Mouse (Mus musculus) heart, embryonic 14.5 days (tissue): ENCODE data around the gene Phlda2. TPM values are rescaled to one million over a fixed set of nuclear protein-coding genes. Genes with fewer than 3 reads are reported as not detected.
A peak's percentile ranks its signal among the peaks of the same experiment; 100 is the strongest.

ENCODE experiments used
- ATAC-seq: fragments of 200-750 bp; cut with Nextera tagmentation; 2 replicates; pipeline ENCODE4 v1.8.0; 2017; ENCODE audit warnings: low read depth, moderate TSS enrichment; ENCODE audit not compliant: insufficient number of reproducible peaks, insufficient read depth, low FRiP score
- H3K27ac ChIP-seq, 2 experiments: fragments of 200-500 bp in 1 of 2; fragments of 300-500 bp in 1 of 2; sonication (generic) in 1 of 2; replicated peaks in 1 of 2; 2 replicates each; pipeline ENCODE4 v1.5.1; 2012 to 2014; ENCODE audit warnings: low read depth in 2 of 2, low read length in 2 of 2, control low read depth in 1 of 2, mild to moderate bottlenecking in 1 of 2, mixed read lengths in 1 of 2; ENCODE audit not compliant: control insufficient read depth in 1 of 2, insufficient read depth in 1 of 2
- H3K27me3 ChIP-seq: fragments of 300-500 bp; sonication (generic); 2 replicates; pipeline ENCODE4 v1.6.1; 2014; ENCODE audit warnings: mild to moderate bottlenecking, low read length, control low read depth; ENCODE audit not compliant: control insufficient read depth, insufficient read depth
- H3K36me3 ChIP-seq: fragments of 300-500 bp; sonication (generic); 2 replicates; pipeline ENCODE4 v1.6.1; 2014; ENCODE audit warnings: mild to moderate bottlenecking, control low read depth, low read length, mixed read lengths; ENCODE audit not compliant: control insufficient read depth, insufficient read depth
- H3K4me1 ChIP-seq, 2 experiments: fragments of 200-500 bp in 1 of 2; fragments of 300-500 bp in 1 of 2; sonication (generic) in 1 of 2; 2 replicates each; pipeline ENCODE4 v1.6.1; 2012 to 2014; ENCODE audit warnings: low read length in 2 of 2, control low read depth in 1 of 2, mixed read lengths in 1 of 2; ENCODE audit not compliant: control insufficient read depth in 2 of 2, insufficient read depth in 2 of 2
- H3K4me2 ChIP-seq: fragments of 300-500 bp; sonication (generic); 2 replicates; pipeline ENCODE4 v1.6.1; 2014; ENCODE audit warnings: mild to moderate bottlenecking, low read length
- H3K4me3 ChIP-seq, 2 experiments: fragments of 200-500 bp in 1 of 2; fragments of 300-500 bp in 1 of 2; sonication (generic) in 1 of 2; 2 replicates each; pipeline ENCODE4 v1.5.1; 2012 to 2014; ENCODE audit warnings: low read length in 2 of 2, mild to moderate bottlenecking in 2 of 2, control low read depth in 1 of 2, low read depth in 1 of 2, moderate library complexity in 1 of 2; ENCODE audit not compliant: control insufficient read depth in 1 of 2, insufficient read depth in 1 of 2
- H3K9ac ChIP-seq: fragments of 300-500 bp; sonication (generic); 2 replicates; pipeline ENCODE4 v1.6.1; 2014; ENCODE audit warnings: mild to moderate bottlenecking, low read length
- H3K9me3 ChIP-seq: fragments of 300-500 bp; sonication (generic); 2 replicates; pipeline ENCODE4 v1.6.1; 2016; ENCODE audit warnings: low read length, control low read depth; ENCODE audit not compliant: control insufficient read depth
- WGBS: fragments of 180-500 bp; shearing (Covaris S2); extraction: QIAGEN DNeasy Blood & Tissue Kit; methylation state at CpG from one replicate; pipeline ENCODE4 v1.1.7; 2014; 5-methylcytosine and 5-hydroxymethylcytosine counted together
- polyA plus RNA-seq: library from polyadenylated mRNA; unstranded; fragments of >200 nt; fragmentation: Nextera tagmentation; extraction: Ambion mirVana; gene quantifications from 2 replicates; pipeline ENCODE4 v1.2.1, GENCODE M21; 2014

Gene Phlda2
- polyA plus RNA-seq, 1 experiment from 2014 or later = 0.63 TPM

GRCm38 (mm10) chr7:143469946-143470345, 33.0 kb downstream of the Phlda2 start:
- no peaks in the 10 kb centered on the region for H3K9me3 ChIP-seq
- no peak overlapping the region for H3K4me2 ChIP-seq
- H3K9ac ChIP-seq = no peak overlapping the region
- 10% methylated on average over 8 of the region's 8 CpGs for WGBS
- peaks cover 5 to 12% of the 10 kb centered on the region in 2 experiments; a peak in 3 of 4 replicates for H3K4me1 ChIP-seq
- no peak overlapping the region for H3K4me3 ChIP-seq
- H3K27ac ChIP-seq = no peak overlapping the region
- H3K27me3 ChIP-seq = no peaks in the 10 kb centered on the region
- H3K36me3 ChIP-seq = no peaks in the 10 kb centered on the region
- no peak for ATAC-seq

- H3K4me2 ChIP-seq = no peak overlapping the region
- H3K4me1 ChIP-seq = peaks cover 18 to 19% of the 10 kb centered on the region in 2 experiments
- no peak overlapping the region for H3K4me3 ChIP-seq
- no peaks in the 10 kb centered on the region for H3K9me3 ChIP-seq
- no peak overlapping the region for H3K9ac ChIP-seq
- WGBS = 35% methylated on average over 6 of the region's 6 CpGs
- H3K27ac ChIP-seq = no peak overlapping the region
- no peaks in the 10 kb centered on the region for H3K27me3 ChIP-seq
- H3K36me3 ChIP-seq = no peaks in the 10 kb centered on the region
- no peak for ATAC-seq
These were observed 35.2 kb downstream of the Phlda2 start for GRCm38 (mm10) chr7:143467714-143468113.

- no peak for ATAC-seq
- no peak overlapping the region for H3K4me2 ChIP-seq
- H3K4me3 ChIP-seq = no peak overlapping the region
- peaks cover 20 to 27% of the 10 kb centered on the region in 2 experiments for H3K4me1 ChIP-seq
- H3K27ac ChIP-seq = no peak overlapping the region
- H3K27me3 ChIP-seq = no peaks in the 10 kb centered on the region
- WGBS = 32% methylated on average over 14 of the region's 14 CpGs
- H3K9ac ChIP-seq = peak overlapping the region; percentile 22; the same call in 1 of the 2 replicates
- H3K9me3 ChIP-seq = 0 out of 2 replicates have a peak, but pooled peaks cover under 1% of the 10 kb centered on the region
- H3K36me3 ChIP-seq = no peaks in the 10 kb centered on the region
These were observed 36.8 kb downstream of the Phlda2 start for GRCm38 (mm10) chr7:143466099-143466677.

GRCm38 (mm10) chr7:143464811-143465560, 38.0 kb downstream of the Phlda2 start:
- Histone ChIP-seq H3K9ac (peak overlapping the region; percentile 60), H3K36me3 (no peaks in the 10 kb centered on the region), H3K27me3 (no peaks in the 10 kb centered on the region), H3K4me3 (peak overlapping the region; percentile 36 to 37), H3K27ac (peak overlapping the region in 1 of 2 experiments; percentile 10; a peak in 1 of 4 replicates), H3K9me3 (peaks cover 4% of the 10 kb centered on the region; the same call in 1 of the 2 replicates), H3K4me1 (peaks cover 20 to 27% of the 10 kb centered on the region in 2 experiments), H3K4me2 (peak overlapping the region; percentile 74)
- 14% methylated on average over 54 of the region's 56 CpGs for WGBS
- ATAC-seq = no peak

- Histone ChIP-seq H3K9me3 (peaks cover 4% of the 10 kb centered on the region; the same call in 1 of the 2 replicates), H3K4me2 (peak overlapping the region; percentile 26), H3K27me3 (no peaks in the 10 kb centered on the region), H3K9ac (0 out of 2 replicates have a peak overlapping the region, but pooled peaks have one; percentile 60), H3K27ac (0 out of 4 replicates have a peak overlapping the region, but pooled peaks of 1 of the 2 experiments have one; percentile 11), H3K4me3 (no peak overlapping the region), H3K36me3 (no peaks in the 10 kb centered on the region), H3K4me1 (peaks cover 15 to 27% of the 10 kb centered on the region in 2 experiments)
- WGBS = 21% methylated on average over 11 of the region's 11 CpGs
- no peak for ATAC-seq
These were observed 39.0 kb downstream of the Phlda2 start for GRCm38 (mm10) chr7:143463865-143464415.

- 0 out of 4 replicates have a peak overlapping the region, but pooled peaks of 1 of the 2 experiments have one; percentile 24 for H3K27ac ChIP-seq
- H3K9me3 ChIP-seq = peaks cover 4% of the 10 kb centered on the region; the same call in 1 of the 2 replicates
- H3K4me2 ChIP-seq = no peak overlapping the region
- no peak for ATAC-seq
- peaks cover 15 to 27% of the 10 kb centered on the region in 2 experiments for H3K4me1 ChIP-seq
- WGBS = 81% methylated on average over 5 of the region's 5 CpGs
- no peaks in the 10 kb centered on the region for H3K27me3 ChIP-seq
- H3K36me3 ChIP-seq = no peaks in the 10 kb centered on the region
- no peak overlapping the region for H3K9ac ChIP-seq
- no peak overlapping the region for H3K4me3 ChIP-seq
These were observed 40.4 kb downstream of the Phlda2 start for GRCm38 (mm10) chr7:143462516-143462915.

DNA sequence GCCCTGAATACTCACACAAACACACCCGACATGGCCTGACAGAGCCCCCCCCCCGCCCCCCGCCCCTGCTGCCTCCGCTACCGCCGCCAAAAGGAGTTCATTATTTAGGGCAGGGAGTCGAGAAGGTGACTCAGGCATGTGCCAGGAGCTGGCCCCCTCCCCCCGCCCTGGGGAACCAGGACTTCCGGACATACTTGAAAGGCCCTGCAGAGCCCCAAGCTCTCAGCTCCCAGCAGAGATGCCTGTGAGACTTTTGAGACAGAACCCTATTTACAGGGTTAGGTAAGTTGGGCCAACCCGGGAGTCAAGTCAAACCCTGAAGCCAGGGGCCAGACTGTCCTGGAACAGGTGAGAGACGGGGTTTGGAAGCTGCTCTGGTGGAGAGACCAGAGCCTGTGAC, 41.0 kb downstream of the Phlda2 start:
- peak overlapping the region in 1 of 2 experiments; percentile 58; a peak in 1 of 4 replicates for H3K27ac ChIP-seq
- H3K27me3 ChIP-seq = no peaks in the 10 kb centered on the region
- H3K4me1 ChIP-seq = peaks cover 15 to 27% of the 10 kb centered on the region in 2 experiments
- no peaks in the 10 kb centered on the region for H3K36me3 ChIP-seq
- 43% methylated on average over 11 of the region's 11 CpGs for WGBS
- no peak overlapping the region for H3K4me3 ChIP-seq
- peak overlapping the region; percentile 66; the same call in 1 of the 2 replicates for H3K9ac ChIP-seq
- H3K9me3 ChIP-seq = peaks cover 4% of the 10 kb centered on the region; the same call in 1 of the 2 replicates
- H3K4me2 ChIP-seq = peak overlapping the region; percentile 77
- ATAC-seq = no peak
